Mouse (Mus musculus) common myeloid progenitor, adult 5-6 weeks (primary cell): Measurements from ENCODE around the gene Pabpc1l. TPM values are rescaled to one million over a fixed set of nuclear protein-coding genes. Genes with fewer than 3 reads are reported as not detected.
"Not testable (repeated sequence)": the region's sequence is repeated elsewhere in the genome, so short reads cannot be mapped to it uniquely, and the experiment has no call there.

ENCODE experiments used
- ATAC-seq: replicated peaks from 2 replicates; pipeline ENCODE4 v1.8.0; 2016; ENCODE audit warnings: low read depth, mild to moderate bottlenecking, moderate TSS enrichment, inconsistent platforms; ENCODE audit not compliant: poor library complexity, severe bottlenecking
- total RNA-seq: library from RNA; stranded (forward); fragments of 200-1000, 187-1606 nt; gene quantifications from 2 replicates; pipeline ENCODE4 v1.2.3, GENCODE M21; 2017

Pabpc1l gene
- total RNA-seq, 1 experiment from 2014 or later, result 0.37 TPM

DNA sequence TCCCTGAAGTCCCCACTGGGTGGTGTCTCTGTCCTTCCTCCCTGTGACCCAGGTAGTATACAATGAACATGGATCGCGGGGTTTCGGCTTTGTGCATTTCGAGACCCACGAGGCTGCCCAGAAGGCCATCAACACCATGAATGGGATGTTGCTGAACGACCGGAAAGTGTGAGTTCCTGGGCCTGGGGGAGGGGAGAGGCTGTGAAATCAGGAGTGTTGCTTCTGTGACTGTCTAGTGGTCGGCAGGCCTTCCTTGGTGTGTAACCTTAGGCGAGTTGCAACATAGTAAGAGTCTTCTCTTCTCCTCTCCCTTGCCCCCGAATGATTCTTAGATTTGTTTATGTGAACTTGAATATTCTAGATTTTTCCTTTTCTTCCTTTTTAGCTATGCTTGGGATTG is 5.9 kb downstream of the Pabpc1l start:
- ATAC-seq, result no peak

DNA sequence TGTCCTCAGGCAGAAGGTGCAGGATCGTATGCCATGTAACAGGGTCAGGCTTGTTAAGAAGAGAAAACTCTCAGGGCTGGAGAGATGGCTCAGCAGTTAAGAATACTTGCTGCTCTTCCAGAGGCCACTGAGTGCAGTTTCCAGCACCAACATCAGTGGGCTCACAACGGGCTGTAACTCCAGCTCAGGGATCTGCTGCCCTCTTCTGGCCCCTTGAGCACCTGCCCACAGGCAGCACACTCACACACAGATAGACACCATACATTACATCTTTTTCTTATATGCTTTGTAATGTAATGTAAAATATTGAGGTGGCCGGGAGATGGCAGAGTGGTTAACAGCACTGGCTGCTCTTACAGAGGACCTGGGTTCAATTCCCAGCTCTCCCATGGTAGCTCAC is 7.7 kb downstream of the Pabpc1l start:
- ATAC-seq, result no peak

DNA sequence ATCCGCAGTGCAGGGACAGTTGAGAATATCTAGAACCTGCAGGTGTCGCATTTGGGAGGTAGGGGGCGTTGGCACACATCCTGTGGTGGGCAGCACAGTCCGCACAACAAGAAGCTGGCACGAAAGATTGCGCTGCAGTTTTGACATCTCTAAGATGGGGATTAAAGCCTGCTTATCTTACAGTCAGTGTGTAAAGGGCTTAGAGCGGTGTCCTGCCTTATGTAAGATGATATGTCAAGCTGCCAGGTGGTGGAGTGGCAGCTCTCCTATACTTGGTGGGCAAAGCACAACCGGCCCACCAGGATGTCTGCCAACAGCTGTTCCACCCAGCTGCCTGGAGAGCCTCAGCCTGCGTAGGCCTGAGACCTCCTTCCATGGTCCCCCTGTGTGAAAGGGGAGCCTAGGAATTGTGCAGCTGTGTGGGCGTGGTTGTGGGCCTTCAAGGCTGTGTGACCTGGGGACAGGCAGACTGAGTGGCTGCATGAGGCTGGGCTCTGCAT is 11.3 kb downstream of the Pabpc1l start:
- peak; percentile 81 for ATAC-seq

DNA sequence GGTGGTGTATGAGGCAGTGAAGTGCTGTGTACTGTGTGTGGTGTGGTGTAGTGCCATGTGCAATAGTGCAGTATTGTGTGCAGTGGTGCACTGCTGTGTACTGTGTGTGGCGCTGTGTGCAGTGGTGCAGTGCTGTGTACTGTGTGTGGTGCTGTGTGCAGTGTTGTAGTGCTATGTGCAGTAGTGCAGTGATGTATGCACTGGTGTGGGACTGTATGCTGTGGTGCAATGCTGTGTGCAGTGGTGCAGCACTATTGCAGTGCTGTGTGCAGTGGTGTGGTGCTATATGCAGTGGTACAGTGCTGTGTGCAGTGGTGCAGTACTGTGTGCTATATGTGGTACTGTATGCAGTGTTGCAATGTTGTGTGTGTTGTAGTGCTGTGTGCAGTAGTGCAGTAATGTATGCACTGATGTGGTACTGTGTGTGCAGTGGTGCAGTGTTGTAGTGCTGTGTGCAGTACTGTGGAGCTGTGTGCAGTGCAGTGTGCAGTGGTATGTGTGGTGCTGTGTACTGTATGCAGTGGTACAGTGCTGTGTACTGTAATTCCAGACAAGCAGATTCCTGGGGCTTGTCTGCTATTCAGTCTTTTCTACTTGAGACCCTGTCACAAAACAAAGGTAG is 13.3 kb downstream of the Pabpc1l start:
- no peak for ATAC-seq

DNA sequence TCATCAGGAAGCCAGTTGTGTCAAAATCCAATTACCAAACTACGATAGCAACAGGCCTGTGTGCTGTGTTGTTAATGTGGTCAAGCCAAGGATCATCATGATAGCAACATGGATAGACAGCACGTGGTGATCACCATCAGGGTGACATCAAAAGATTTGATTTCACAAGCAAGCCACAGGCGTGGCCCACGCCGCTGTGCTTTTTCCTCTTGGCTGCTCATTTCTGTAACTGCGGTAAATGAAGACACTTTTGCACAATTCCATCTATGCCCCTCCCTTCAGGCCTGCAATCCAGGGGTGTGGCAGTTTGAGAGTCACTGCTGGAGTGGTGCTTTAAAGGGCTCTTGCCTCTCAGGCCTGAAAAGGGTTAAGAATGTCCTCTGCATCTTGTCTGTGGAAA is 15.7 kb downstream of the Pabpc1l start:
- peak; percentile 40 for ATAC-seq

DNA sequence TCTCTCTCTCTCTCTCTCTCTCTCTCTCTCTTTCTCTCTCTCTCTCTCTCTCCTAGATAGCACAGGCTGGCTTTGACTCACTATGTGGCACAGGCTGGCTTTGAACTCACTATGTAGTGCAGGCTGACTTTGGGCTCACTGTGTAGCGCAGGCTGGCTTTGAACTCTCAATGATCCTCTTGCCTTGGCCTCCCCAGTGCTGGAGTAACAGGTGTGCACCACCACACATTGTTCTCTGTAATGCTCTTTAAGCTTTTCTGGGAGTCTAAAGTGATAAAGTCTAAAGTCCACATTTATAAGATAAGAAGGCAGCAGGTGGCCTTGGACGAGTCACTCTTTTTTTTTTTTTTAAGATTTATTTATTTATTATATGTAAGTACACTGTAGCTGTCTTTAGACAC is 16.3 kb downstream of the Pabpc1l start:
- no peak for ATAC-seq

DNA sequence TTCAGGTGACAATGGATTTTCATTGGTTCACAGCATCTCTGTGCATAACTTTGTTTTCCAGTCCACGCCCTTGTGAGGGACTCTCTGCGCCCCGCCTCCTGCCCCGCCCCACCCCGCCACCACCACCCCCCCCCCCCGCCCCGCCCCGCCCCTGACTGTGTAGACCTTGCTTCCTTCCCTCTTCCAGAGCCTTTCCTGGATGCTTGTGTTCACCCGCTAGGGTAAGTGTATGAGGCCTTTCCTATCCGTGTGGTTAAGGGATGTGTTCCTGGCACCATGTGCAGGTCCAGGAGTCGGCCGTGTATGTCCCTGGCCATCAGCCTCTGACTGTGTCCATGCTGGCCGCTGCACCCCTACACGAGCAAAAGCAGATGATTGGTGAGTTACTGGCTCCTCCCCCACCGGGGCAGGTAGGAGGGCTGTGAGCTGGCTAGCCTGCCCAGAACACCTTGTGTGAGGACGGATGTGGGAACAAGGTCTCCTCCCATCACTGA is 22.0 kb downstream of the Pabpc1l start:
- ATAC-seq, result peak; percentile 63

DNA sequence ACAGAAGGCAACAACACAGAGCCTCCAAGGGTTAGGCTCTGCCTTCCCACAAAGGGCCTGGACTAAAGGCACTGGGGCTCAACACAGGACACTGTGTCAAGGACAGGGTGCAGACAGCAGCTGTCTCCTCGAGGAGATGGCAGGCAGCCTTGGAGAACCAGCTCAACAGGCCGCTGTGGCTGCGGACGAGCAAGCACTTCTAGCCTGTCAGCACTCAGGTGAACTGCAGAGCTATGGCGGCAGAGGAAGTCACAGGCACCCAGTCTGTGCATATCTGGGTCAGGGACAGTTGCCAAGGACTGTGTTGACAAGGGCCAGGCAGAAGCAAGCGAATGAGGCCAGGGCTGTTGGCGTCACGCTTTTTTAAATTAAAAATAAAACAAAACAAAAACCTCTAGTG is 28.5 kb downstream of the Pabpc1l start:
- ATAC-seq, result no peak

DNA sequence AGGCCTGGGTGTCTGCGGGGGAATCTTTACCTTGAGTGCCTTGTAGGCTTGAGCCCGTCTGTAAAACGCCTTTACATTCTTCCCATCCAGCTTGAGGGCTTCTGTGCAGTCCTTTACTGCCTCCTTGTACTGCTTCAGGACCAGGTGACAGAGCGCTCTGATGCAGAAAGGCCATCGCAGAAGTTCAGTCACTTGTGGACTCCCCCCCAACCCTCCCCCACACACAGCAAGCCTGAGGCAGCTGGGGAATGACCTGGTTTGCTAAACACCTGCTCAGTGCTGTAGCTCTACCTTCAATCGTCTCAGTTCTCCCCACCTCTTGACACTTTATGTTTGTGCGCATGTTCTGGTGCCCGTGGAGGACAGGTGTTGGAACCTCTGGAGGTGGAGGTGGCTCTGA is 29.4 kb downstream of the Pabpc1l start:
- ATAC-seq, result no peak

DNA sequence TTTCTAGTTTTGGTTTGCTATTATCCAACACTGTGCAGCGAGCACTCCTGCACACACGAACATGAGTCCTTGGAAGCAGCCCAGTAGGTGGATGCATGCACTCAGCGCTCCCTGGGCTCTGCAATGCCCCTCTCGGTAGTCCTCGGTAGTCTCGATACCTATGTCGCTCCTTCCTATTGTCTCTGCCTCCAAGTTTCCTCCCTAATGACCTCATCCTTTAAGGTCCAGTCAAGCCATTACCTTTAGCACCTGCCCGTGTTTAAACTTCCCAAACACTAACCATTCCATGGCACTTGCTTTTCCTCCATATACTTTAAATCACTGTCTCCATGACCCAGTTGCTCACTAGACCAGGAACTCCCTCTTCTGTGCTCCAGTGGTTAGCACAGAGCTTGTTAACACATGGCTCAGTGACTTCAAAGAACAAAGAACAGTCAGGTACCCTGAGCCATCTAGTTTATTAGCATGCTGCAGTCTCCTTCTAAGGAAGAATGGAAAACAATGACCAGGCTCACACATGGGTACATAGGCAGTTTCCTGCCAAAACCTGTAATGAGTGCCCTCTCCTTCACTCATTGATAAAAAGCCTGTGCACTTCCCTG is 34.5 kb downstream of the Pabpc1l start:
- ATAC-seq, result no peak

DNA sequence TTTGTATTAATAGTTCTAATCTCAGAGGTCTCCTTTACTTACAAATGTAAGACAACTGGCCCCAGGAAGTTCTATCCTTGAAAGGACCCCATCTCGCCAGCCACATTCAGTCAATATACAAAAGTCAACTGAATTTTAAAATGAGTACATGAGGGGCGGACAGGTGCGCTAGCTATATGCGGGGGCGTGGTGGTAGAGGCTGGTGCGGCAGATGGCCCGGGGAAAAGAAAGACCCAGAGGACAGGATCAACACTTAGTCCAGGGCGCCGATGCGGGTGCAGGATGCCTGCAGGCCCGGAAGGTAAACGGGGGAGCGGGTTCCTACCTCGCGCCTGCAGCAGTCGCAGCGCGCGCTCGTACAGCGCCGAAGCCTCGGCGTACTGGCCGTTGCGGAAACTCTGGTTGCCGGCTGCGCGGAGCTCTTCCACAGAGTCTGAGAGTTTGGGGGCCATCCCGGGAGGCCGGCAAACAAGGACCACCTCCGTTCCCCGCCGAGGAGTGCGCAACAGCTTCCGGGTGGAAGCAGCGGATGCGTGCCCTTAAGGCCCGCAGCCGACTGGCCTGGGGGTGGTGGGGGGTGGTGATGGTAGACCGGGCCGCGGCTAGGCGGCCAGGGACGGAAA is 45.0 kb downstream of the Pabpc1l start, which contains the start of gene Stk4:
TSS of gene Stk4 (plus strand) at position 181 of the 623 bp plus-strand sequence.
- ATAC-seq, result no peak

DNA sequence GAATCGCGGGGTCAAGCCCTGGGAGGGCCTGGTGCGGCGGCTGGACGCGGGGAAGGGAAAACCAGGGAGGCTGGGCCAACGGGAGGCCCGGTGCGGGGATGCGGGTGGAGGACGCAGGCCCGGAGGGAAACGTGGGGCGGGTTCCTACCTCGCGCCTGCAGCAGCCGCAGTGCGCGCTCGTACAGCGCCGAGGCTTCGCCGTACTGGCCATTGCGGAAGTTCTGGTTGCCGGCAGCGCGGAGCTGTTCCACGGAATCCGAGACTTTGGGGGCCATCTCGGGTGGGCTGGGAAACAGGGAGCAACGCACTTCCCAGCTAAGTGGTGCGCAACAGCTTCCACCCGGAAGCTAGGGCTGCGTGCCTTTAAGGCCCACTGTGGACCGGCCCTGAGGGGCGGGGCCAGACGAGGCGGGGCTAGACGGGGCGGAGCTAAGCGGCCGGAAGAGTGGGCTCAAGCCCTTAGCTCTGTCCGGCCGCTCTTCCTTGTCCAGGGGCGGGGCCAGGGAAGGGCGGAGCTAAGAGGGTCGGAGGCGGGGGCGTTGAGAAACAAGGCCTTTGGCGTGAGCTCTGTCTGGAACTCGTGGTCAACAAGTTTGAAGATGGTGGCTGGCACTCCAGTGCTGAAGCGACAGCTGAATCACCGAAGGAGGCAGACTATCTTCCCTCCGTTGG is 45.7 kb downstream of the Pabpc1l start, which contains the start of gene Tomm34:
TSS of gene Tomm34 (minus strand) at position 405 of the 672 bp plus-strand sequence.
- ATAC-seq, result peak; percentile 78

DNA sequence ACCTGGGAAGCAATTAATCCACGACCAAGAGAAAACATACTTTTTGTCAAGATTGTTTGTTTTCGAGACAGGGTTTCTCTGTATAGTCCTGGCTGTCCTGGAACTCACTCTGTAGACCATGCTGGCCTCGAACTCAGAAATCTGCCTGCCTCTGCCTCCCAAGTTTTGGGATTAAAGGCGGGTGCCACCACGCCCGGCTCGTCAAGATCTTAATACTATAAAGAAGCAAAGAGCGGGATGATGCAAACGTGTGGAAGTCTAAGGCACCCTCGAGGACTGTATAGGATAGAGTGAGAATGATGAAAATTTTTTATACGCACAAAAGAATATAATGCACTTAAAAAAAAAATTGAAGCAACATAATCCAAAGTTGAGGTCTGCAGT is 46.2 kb downstream of the Pabpc1l start:
- ATAC-seq, result not testable (repeated sequence)

DNA sequence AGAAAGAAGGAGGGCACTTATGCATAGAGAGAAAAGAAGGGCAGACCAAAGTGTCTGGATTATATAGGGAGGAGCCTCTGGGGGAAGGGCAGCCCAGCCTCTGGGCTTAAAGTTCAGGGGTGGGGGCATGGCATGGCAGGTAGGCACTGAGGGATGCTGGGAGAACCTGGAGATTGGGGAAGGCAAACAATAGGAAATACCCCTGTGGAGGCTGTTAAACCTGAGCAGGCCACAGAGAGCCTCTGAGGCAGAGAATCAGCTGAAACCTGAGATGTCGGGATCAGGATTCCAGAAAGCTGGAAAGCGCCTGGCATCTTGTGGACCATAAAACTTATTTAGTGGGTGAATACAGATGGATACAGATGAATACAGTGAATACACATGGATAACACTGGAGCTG is 46.9 kb downstream of the Pabpc1l start:
- no peak for ATAC-seq

DNA sequence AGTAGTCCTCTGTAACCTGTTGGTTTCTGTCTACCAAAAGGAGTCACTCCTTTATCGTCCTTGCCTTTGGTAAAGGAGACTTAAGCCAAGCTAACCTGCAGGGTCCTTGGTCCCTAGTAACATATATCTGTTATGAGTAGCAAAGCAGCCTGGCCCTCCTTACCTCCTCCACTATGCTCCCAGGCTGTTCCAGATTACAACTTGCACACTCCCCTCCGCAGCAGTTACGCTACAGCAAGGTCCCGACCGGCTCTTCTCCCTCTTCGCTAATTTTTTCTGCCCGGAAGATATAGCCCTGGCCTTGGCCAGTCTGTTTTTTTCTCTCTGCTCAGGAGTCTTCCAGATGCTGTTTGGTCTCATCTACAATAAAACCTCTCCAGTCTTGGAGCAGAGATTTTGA is 47.9 kb downstream of the Pabpc1l start:
- no peak for ATAC-seq

DNA sequence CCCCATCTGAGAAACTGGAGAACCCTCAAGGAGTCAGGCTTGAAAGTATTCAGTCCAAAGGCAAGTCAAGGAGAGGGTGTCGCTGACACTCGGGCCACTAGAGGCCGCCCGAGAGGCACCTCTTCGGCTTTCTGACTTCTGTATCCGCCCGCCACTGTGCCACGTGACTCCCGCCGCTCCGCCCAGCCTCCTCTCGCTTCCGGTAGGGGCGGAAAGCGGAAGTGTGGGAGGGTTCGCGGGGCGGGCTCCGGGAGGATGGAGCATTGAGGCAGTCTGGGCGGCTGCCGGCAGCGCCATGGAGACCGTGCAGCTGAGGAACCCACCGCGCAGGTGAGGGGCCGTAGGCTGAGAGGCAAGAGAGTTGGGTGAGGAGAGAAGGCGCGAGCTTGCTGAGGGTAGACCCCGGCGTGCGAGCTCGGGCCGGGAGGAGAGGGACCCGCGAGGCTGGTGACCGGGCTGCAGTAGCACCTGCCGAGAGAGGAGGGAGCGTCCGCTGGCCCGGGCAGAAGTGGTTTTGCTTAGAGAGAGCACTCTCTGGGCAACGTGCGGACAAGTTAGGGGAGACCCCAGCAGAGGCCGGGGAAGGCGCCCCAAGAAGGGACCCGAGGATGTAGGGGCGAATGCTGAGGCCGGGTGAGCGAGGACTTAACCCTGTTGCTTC is 48.8 kb downstream of the Pabpc1l start:
- peak; percentile 74 for ATAC-seq

DNA sequence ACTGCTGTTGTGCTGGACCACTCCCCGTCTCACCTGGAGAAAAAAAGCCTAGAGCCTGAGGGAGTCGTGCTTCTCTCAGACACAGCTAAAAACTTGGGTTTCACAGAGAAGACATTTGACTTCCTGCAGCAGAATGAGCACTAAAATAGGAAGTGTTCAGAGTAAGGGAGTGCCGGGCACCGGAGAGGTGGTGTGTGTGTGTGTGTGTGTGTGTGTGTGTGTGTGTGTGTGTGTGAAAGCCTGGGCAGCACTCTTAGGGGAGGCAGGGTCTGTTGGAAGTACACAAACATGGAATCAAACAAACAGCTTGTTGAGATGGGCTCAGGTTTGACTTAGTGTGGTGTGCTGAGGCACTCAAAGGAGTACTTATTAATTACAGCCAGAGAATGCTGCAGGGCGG is 49.8 kb downstream of the Pabpc1l start:
- ATAC-seq, result 0 out of 2 replicates have a peak, but pooled peaks have one; percentile 4

DNA sequence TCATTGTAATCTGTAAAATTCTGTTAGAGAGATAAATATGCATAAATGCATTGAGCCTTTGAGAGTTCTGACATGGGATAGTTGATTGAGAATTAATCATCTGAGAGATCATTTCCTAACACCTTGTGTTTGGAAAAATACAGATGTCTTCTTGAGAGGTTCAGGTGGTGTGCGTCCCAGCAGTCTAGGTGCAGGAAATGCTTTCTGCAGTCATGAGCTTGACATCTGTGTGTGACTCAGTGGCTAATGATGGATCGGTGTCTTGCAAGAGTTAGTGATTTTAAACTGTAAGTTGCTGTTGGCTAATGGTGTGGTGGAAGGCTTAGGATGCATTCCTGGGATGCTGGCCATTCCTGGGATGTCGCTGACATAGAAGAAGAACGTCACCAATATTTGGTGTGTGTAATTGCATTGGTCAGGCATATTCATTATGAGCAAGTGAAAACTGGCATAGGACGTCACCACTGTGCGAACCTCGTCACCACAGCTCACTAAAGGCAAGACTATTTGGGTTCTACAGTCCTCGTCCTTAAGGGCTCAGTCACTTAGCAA is 51.7 kb downstream of the Pabpc1l start:
- no peak for ATAC-seq

DNA sequence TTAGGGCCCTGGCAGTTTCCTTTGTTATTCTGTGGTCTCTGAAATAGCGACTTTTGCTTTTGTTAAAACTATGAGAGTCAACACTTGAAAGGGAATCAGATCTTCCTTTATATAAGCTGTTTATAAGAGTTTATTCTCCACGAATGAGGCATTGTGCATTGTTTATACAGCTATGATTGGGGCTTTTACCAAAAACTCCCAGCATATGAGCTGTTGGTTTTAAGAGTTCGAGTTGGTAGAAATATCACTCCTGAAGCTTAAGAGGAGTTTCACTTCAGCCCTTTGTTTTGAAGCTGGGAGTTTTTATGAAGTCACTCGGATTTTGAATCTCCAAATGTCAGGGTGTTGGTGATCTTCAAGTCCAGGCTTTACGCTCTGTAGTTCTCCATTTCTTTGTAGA is 52.6 kb downstream of the Pabpc1l start:
- ATAC-seq, result no peak

DNA sequence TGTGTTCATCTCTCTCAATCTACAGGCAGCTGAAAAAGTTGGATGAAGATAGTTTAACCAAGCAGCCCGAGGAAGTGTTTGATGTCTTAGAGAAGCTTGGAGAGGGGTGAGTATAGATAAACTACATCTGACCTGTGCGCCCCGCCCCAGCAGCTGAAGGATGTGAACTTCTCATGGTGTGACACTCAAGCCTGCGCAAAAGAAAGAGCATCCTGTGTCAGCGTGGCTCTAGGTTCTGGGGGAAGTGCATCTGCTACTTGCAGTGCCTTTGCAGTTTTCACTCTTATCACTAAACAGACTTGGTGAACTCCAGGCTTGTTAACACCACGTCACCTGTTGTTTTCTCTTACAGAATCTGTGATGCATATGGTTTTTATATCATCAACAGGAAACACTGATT is 54.2 kb downstream of the Pabpc1l start:
- ATAC-seq, result no peak
